Mouse (Mus musculus) ovary, postnatal 14 days (tissue): ENCODE measurements around the gene Prcp.
A peak's percentile ranks its signal among the peaks of the same experiment; 100 is the strongest.

Experiments used
- DNase-seq: peaks from one replicate; pipeline ENCODE4 v3.0.0; 2022; ENCODE audit warnings: low spot score

The Prcp gene

GRCm38 (mm10) chr7:92874116-92874675 lies at the start of gene Prcp, which contains the start of gene Ddias:
Gene Prcp (plus strand): TSS chr7:92874470.
Gene Ddias (minus strand): TSS chr7:92874247.
- peak; percentile 94 for DNase-seq

- DNase-seq: no peak
Measured at GRCm38 (mm10) chr7:92826248-92826647, 48.0 kb upstream of the Prcp start.

- no peak for DNase-seq
Measured at GRCm38 (mm10) chr7:92827981-92828380, 46.3 kb upstream of the Prcp start.

- no peak for DNase-seq
Measured at GRCm38 (mm10) chr7:92832395-92832794, 41.9 kb upstream of the Prcp start.

- DNase-seq: no peak
Measured at GRCm38 (mm10) chr7:92834391-92834790, 39.9 kb upstream of the Prcp start.

- DNase-seq: no peak
Measured at GRCm38 (mm10) chr7:92836447-92836846, 37.8 kb upstream of the Prcp start.

GRCm38 (mm10) chr7:92837226-92837625 lies 37.0 kb upstream of the Prcp start:
- DNase-seq: no peak

- DNase-seq: no peak
Measured at GRCm38 (mm10) chr7:92837907-92838306, 36.4 kb upstream of the Prcp start.

GRCm38 (mm10) chr7:92842254-92842653 lies 32.0 kb upstream of the Prcp start:
- no peak for DNase-seq

GRCm38 (mm10) chr7:92848246-92848645 lies 26.0 kb upstream of the Prcp start:
- DNase-seq: no peak

GRCm38 (mm10) chr7:92866526-92866925 lies 7.7 kb upstream of the Prcp start:
- DNase-seq: no peak

- no peak for DNase-seq
Measured at GRCm38 (mm10) chr7:92870161-92870560, 4.1 kb upstream of the Prcp start.

GRCm38 (mm10) chr7:92871596-92871995 lies 2.7 kb upstream of the Prcp start:
- DNase-seq: no peak

- peak; percentile 72 for DNase-seq
Measured at GRCm38 (mm10) chr7:92874761-92875408, 615 bp downstream of the Prcp start.

- DNase-seq: no peak
Measured at GRCm38 (mm10) chr7:92876066-92876465, 1.8 kb downstream of the Prcp start.

- no peak for DNase-seq
Measured at GRCm38 (mm10) chr7:92876538-92876937, 2.3 kb downstream of the Prcp start.

GRCm38 (mm10) chr7:92878575-92879285 lies 4.5 kb downstream of the Prcp start:
- DNase-seq: no peak

- DNase-seq: no peak
Measured at GRCm38 (mm10) chr7:92883850-92884716, 9.8 kb downstream of the Prcp start.

- no peak for DNase-seq
Measured at GRCm38 (mm10) chr7:92884998-92885660, 10.9 kb downstream of the Prcp start.

GRCm38 (mm10) chr7:92886801-92887200 lies 12.5 kb downstream of the Prcp start:
- no peak for DNase-seq

- DNase-seq: no peak
Measured at GRCm38 (mm10) chr7:92887230-92887629, 13.0 kb downstream of the Prcp start.

GRCm38 (mm10) chr7:92890211-92890610 lies 15.9 kb downstream of the Prcp start:
- no peak for DNase-seq
